Mouse (Mus musculus) thymus, postnatal 4 days (tissue): ENCODE measurements around the gene Hpn.
A peak's percentile ranks its signal among the peaks of the same experiment; 100 is the strongest.

Experiments used
- DNase-seq: peaks from one replicate; pipeline ENCODE4 v3.0.0; 2021

Hpn gene

DNA sequence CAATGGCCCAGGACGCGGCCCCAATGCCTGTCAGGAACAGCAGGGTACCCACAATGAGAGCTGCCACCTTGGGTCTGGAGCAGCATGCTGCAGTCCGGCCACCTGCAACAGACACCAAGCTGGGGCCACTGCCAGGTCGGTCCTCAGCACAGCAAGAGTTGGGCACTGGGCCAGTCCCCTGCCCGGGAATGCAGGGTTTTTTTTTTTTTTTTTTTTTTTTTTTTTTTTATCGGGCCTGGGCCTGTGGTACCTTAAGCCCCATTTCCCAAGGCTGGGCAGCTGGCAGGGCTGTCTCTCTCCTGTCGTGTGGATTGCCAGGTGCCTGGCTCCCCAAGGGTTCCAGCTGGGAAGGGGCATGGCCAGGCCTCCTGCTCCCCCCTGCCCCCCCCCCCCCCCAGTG, 6.0 kb downstream of the Hpn start:
- DNase-seq, result no peak

GRCm38 (mm10) chr7:31107781-31108180, 7.3 kb downstream of the Hpn start:
- no peak for DNase-seq

- DNase-seq, result no peak
These were observed 8.9 kb downstream of the Hpn start for GRCm38 (mm10) chr7:31106166-31106565.

DNA sequence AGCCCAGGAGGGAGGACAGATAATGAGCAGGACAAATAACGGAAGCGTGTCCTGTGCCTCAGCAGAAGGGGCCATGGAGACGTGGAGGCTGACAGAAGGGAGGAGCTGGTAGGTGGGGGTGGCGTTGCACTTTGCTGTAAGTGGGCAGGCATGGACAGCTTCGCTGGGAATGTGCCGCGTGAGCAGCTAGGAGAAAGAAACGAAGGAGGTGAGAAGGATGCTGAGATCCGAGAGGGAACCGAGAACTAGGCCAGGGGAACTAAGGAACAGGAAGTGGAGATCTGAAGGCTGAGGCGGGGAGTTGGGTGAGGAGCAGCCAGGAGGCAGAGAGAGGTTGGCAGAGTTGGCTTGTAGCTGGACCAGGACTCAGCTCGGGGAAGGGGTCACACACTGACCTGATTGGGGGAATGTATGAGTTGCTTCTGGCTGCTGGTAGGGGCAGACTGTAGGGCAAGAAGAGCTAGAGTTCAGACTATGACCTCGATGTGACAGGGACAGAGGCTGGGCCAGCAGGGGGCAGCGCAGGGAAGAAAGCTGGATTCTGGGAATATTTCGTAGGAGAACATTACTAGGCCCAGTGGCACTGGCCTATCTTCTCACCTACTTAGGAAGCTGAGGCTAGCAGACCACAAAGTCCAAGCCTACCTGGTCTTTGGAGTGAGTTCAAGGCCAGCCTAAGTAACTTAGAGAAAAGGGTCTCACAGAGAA, 9.9 kb downstream of the Hpn start:
- DNase-seq, result peak; percentile 66

DNA sequence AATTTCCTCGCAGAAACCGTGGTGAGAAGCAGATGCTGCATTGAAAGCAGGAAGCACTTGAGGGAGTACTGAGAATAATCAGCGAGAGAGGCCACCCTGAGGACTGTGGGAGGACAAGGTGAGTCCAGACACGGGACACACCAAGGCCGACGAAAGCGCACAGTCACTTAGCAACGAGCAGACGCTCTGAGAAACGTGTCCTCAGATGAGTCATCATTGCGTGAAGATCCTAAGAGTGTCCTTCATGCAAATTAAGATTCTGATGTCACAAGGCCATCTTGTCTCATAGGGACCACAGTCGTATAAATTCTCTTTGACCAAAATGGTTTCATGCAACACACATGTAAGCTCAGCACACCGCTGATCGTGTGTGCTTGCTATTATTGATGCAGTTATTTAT, 14.3 kb downstream of the Hpn start:
- DNase-seq, result no peak

DNA sequence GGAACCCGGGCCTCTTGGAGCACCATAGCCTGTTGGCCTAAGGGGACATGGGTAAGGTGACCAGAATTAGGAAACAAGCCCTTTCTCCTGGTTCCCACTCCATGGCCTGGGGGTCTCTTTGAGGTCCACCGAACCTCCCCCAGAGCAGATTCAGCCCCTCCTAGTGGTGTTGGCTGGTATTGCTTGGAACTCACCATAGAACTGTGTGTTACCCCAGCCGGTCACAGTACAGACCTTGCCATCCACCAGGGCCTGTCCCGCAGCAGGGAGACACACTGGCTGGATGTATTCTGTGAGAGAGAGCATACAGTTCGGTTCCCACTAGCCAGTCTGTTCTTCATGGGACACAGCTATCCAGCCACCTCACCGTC, 15.5 kb downstream of the Hpn start:
- DNase-seq, result peak; percentile 51

GRCm38 (mm10) chr7:31098697-31099611, 16.1 kb downstream of the Hpn start:
- DNase-seq, result peak; percentile 43

GRCm38 (mm10) chr7:31097583-31098248, 17.4 kb downstream of the Hpn start:
- DNase-seq, result peak; percentile 94

GRCm38 (mm10) chr7:31096892-31097564, 18.1 kb downstream of the Hpn start:
- DNase-seq, result no peak

DNA sequence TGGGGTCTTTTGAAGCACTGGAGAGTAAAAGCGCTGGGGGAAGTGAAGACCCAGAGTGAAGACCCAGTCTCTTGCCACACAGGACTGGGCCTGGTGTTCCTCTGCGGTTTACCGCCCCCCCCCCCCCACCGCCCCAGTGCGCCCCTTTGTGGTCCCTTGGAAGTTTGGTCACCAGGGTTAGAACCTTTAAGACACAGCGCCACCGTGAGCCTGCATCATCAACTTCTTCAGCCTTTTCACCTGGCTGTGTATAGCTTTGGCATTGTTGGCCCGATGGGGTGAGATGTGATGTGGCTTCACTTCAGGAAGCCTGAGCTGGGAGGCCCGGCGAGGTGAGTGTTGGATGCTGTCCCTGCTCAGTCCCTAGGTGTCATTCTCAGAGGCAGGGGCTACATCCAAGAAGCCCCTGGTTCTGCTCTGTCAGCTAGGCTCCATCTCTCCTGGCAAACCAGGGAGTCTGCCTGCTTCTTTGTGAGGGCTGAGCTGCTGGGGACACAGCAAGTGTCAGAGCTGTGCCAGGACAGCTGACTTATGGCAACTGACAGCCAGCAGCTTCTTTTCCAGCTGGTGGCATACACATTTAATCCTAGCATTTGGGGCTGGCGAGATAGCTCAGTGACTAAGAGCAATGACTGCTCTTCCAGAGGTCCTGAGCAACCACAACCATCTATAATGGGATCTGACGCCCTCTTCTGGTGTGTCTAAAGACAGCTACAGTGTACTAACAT, 20.2 kb downstream of the Hpn start:
- DNase-seq, result peak; percentile 78

DNA sequence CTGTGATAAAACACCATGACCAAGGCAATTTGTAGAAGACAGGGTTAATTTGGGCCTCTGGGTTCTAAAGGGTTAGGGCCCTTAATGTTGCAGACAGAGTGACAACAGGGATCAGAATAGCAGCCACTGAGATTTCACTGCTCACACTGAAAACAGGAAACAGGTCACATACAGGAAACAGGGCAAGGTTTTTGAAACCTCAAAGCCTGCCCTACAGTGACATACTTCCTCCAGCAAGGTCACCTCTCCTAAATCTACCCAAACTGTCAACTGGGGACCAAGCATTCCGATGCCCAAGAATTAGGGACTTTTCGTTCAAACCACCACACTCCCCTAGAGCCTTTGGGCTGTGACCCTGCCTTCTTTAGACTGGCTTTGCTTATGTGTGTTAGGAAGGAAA, 25.4 kb downstream of the Hpn start:
- no peak for DNase-seq

DNA sequence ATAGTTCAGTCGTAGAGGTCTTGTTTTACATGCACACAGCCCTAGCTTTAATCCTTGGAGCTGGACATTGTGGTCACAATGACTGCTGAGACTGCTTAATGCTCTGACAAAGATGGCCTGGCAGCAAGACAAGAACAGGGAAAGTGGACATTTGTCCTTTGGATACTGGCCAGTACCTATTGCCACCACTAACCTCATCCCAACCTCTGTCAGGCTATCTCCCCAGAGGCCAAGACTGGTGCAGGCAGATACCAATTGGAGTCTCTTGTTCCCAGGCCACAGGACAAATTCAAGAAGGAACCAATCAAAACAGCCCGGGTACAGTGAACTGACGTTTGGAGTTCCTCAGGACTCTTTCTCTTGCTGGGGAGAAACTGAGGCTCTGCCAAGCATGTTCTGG, 26.9 kb downstream of the Hpn start:
- no peak for DNase-seq

DNA sequence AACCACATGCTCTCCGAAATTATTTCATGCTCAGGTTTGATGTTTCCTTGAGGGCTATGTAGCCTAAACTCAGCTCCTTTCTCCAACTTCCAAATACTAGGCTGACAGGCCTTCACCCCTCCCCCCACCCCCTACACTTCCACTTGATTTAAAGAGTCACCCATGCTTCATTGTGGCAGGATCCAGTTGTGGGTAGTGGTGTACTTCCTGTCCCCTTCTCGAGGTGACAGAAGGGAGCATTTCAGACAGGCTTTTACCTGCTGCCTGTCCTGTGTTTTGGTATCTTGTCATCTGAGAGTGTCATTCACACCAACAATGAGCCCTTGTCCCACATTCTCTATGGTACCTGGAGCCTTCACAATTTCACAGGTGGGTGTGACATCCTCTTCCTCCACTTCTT, 27.8 kb downstream of the Hpn start:
- DNase-seq, result no peak

DNA sequence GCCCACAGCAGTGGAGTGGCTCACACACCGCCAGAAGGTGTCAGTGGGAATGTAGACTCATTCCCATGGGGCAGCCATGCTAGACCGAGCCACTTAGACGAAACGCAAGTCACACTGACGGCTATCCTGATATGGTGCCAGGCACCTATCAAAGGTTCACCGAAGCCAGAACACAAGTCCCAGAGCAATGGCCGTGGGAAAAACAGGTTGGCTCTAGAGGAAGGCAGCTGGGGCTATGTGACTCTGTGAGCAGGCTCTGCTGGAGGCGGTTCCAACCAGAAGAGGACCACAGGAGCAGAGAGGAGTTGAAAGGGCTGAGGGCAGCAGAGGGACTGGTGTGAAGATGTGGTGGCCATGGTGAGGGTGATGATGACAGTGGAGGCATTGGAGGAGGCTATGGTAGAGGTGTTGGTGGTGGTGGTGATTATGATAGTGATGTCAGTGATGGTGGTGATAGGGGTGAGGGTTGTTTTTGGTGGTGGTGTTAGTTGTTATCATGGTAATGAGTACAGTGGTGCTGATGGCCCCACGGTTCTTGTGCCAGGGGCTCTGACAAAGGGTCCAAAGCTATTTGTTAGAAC, 28.8 kb downstream of the Hpn start:
- no peak for DNase-seq

GRCm38 (mm10) chr7:31085171-31085570, 29.9 kb downstream of the Hpn start:
- no peak for DNase-seq

DNA sequence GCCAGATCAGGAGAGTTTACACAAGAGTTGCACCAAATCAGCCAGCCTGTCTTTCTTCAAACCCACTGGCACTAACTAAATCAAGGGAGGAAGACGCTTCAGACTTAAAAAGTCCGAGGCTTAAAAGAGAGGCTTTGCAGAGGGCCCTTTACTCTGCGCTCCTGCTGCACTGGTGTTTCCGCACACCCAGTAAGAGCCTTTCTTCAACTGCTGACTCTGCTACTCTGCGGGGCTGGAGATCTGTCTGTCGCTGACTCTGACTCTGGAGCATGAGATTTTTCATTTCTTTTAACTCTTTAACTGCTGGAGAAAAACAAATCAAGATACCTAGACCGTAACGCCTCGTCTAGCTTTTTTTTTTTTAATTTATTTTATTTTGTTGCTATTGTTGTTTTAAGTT, 30.9 kb downstream of the Hpn start:
- no peak for DNase-seq

- DNase-seq, result no peak
These were observed 32.1 kb downstream of the Hpn start for GRCm38 (mm10) chr7:31082831-31083588.

- no peak for DNase-seq
These were observed 33.0 kb downstream of the Hpn start for GRCm38 (mm10) chr7:31082106-31082505.

GRCm38 (mm10) chr7:31081106-31081505, 34.0 kb downstream of the Hpn start:
- no peak for DNase-seq

GRCm38 (mm10) chr7:31080611-31081010, 34.5 kb downstream of the Hpn start:
- DNase-seq, result no peak

DNA sequence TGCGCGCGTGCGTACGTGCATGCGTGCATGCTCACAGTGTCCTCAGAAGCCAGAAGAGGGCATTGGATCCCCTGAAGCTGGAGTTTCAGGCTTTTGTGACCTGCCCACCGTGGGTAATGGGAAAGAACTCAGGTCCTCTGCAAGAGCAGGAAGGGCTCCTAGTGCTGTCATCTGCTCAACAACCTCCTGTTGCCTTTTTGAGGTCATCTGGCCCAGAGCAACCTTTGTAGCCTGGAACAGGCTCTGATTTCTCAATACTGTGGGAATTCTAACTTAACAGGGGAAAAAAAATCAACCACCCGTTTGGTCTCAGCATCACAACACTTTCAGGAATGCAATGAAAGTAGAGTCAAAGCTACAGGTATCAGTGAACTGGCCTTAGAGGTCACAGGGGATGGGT, 35.4 kb downstream of the Hpn start:
- DNase-seq, result no peak
